Mouse (Mus musculus) C2C12 (cell line): ENCODE data around the gene Nsun5. TPM values are rescaled to one million over a fixed set of nuclear protein-coding genes. Genes with fewer than 3 reads are reported as not detected.

ENCODE experiments used
- H3K27me3 ChIP-seq: one replicate; pipeline ENCODE4 v1.6.1; 2011; ENCODE audit not compliant: control insufficient read depth, insufficient read depth, insufficient read length
- H3K36me3 ChIP-seq: one replicate; pipeline ENCODE4 v1.6.1; 2011; ENCODE audit not compliant: control insufficient read depth, insufficient read depth
- H3K4me3 ChIP-seq: one replicate; pipeline ENCODE4 v1.5.1; 2011; ENCODE audit warnings: mild to moderate bottlenecking, control low read depth; ENCODE audit not compliant: poor library complexity, insufficient read depth, severe bottlenecking
- H3K79me2 ChIP-seq: one replicate; pipeline ENCODE4 v1.6.1; 2011; ENCODE audit not compliant: control insufficient read depth, insufficient read depth
- H3K79me3 ChIP-seq: one replicate; pipeline ENCODE4 v1.6.1; 2011; ENCODE audit warnings: low read depth, control low read depth
- H3ac ChIP-seq: one replicate; pipeline ENCODE3; 2011; ENCODE audit warnings: low read depth; ENCODE audit not compliant: control insufficient read depth, insufficient read length
- CEBPB ChIP-seq: IDR thresholded peaks from one replicate; pipeline ENCODE4 v1.6.1; 2011; ENCODE audit warnings: low read depth, mild to moderate bottlenecking, control low read depth, moderate library complexity
- CTCF ChIP-seq: IDR thresholded peaks from one replicate; pipeline ENCODE4 v1.5.1; 2011; ENCODE audit not compliant: control insufficient read depth, insufficient read depth, insufficient read length
- FOSL1 ChIP-seq: IDR thresholded peaks from one replicate; pipeline ENCODE4 v1.8.0; 2011; ENCODE audit warnings: mild to moderate bottlenecking, low read length; ENCODE audit not compliant: poor library complexity, insufficient read depth, severe bottlenecking
- MAX ChIP-seq: IDR thresholded peaks from one replicate; pipeline ENCODE4 v1.6.1; 2011; ENCODE audit warnings: mild to moderate bottlenecking, control low read depth
- MYOD1 ChIP-seq: IDR thresholded peaks from one replicate; pipeline ENCODE4 v1.6.1; 2011; ENCODE audit warnings: low read depth; ENCODE audit not compliant: control insufficient read depth, insufficient read length
- MYOG ChIP-seq: IDR thresholded peaks from one replicate; pipeline ENCODE4 v1.6.1; 2011; ENCODE audit not compliant: control insufficient read depth, insufficient read length; ENCODE audit errors: extremely low read depth
- USF1 ChIP-seq: IDR thresholded peaks from one replicate; pipeline ENCODE4 v1.6.1; 2011; ENCODE audit warnings: low read depth, mild to moderate bottlenecking, control low read depth, moderate library complexity
- polyA plus RNA-seq: library from polyadenylated mRNA; unstranded; fragments of >200 nt; fragmentation: generic; extraction: Trizol; gene quantifications from one replicate; pipeline ENCODE4 v1.2.1, GENCODE M21; 2012; ENCODE audit warnings: missing spikeins

The Nsun5 gene
- polyA plus RNA-seq, 1 experiment, result 33.0 TPM

- H3ac ChIP-seq, result no peak overlapping the region
- H3K36me3 ChIP-seq, result no peaks in the 10 kb centered on the region
- no peaks in the 10 kb centered on the region for H3K79me2 ChIP-seq
- peaks cover 54% of the 10 kb centered on the region for H3K27me3 ChIP-seq
- H3K79me3 ChIP-seq, result no peaks in the 10 kb centered on the region
- no peak for TF ChIP-seq MYOG
- no peak for TF ChIP-seq CTCF
- TF ChIP-seq USF1, result no peak
- TF ChIP-seq CEBPB, result no peak
- TF ChIP-seq MAX, result no peak
- no peak for TF ChIP-seq FOSL1
- no peak for TF ChIP-seq MYOD1
- H3K4me3 ChIP-seq, result no peak overlapping the region
These were observed 32.2 kb upstream of the Nsun5 start for GRCm38 (mm10) chr5:135337575-135337974.

GRCm38 (mm10) chr5:135345989-135346388 is 23.8 kb upstream of the Nsun5 start:
- Histone ChIP-seq H3K27me3 (peaks cover 74% of the 10 kb centered on the region), H3K36me3 (no peaks in the 10 kb centered on the region), H3K79me2 (no peaks in the 10 kb centered on the region), H3K79me3 (no peaks in the 10 kb centered on the region), H3K4me3 (no peak overlapping the region), H3ac (no peak overlapping the region)
- TF ChIP-seq CEBPB, result no peak
- TF ChIP-seq FOSL1, result no peak
- TF ChIP-seq CTCF, result no peak
- TF ChIP-seq MYOD1, result no peak
- TF ChIP-seq USF1, result no peak
- no peak for TF ChIP-seq MYOG
- no peak for TF ChIP-seq MAX

GRCm38 (mm10) chr5:135346430-135346829 is 23.3 kb upstream of the Nsun5 start:
- H3ac ChIP-seq, result no peak overlapping the region
- H3K36me3 ChIP-seq, result no peaks in the 10 kb centered on the region
- H3K4me3 ChIP-seq, result no peak overlapping the region
- H3K79me3 ChIP-seq, result no peaks in the 10 kb centered on the region
- H3K27me3 ChIP-seq, result peaks cover 70% of the 10 kb centered on the region
- H3K79me2 ChIP-seq, result no peaks in the 10 kb centered on the region
- no peak for TF ChIP-seq CEBPB
- no peak for TF ChIP-seq MYOG
- TF ChIP-seq MYOD1, result no peak

GRCm38 (mm10) chr5:135347511-135348011 is 22.2 kb upstream of the Nsun5 start:
- H3K4me3 ChIP-seq, result no peak overlapping the region
- no peaks in the 10 kb centered on the region for H3K79me3 ChIP-seq
- H3K79me2 ChIP-seq, result no peaks in the 10 kb centered on the region
- H3K36me3 ChIP-seq, result no peaks in the 10 kb centered on the region
- no peak for TF ChIP-seq USF1
- no peak for TF ChIP-seq CEBPB
- TF ChIP-seq MYOD1, result no peak
- no peak for TF ChIP-seq MAX
- no peak for TF ChIP-seq MYOG
- no peak for TF ChIP-seq FOSL1
- no peak for TF ChIP-seq CTCF
- no peak overlapping the region for H3ac ChIP-seq
- H3K27me3 ChIP-seq, result peaks cover 65% of the 10 kb centered on the region

GRCm38 (mm10) chr5:135349862-135350261 is 19.9 kb upstream of the Nsun5 start, which contains the start of gene Fkbp6:
TSS of gene Fkbp6 (minus strand) at chr5:135350044.
- Histone ChIP-seq H3K27me3 (peaks cover 65% of the 10 kb centered on the region), H3K4me3 (no peak within 1 kb of the TSS), H3K36me3 (no peaks in the 10 kb centered on the region), H3K79me2 (no peaks in the 10 kb centered on the region), H3ac (no peak within 1 kb of the TSS), H3K79me3 (no peaks in the 10 kb centered on the region)
- TF ChIP-seq USF1, result no peak
- no peak for TF ChIP-seq MYOD1
- TF ChIP-seq MAX, result no peak

- Histone ChIP-seq H3K36me3 (no peaks in the 10 kb centered on the region), H3K79me2 (no peaks in the 10 kb centered on the region), H3K4me3 (no peak overlapping the region), H3K79me3 (no peaks in the 10 kb centered on the region), H3K27me3 (peaks cover 66% of the 10 kb centered on the region), H3ac (no peak overlapping the region)
- TF ChIP-seq USF1 (no peak), MYOD1 (no peak), MAX (no peak), FOSL1 (no peak), CEBPB (no peak), MYOG (no peak), CTCF (no peak)
These were observed 18.1 kb upstream of the Nsun5 start for GRCm38 (mm10) chr5:135351606-135352005.
